Mouse (Mus musculus) neural tube, embryonic 13.5 days (tissue): Measurements from ENCODE around the gene Eno4. TPM values are rescaled to one million over a fixed set of nuclear protein-coding genes. Genes with fewer than 3 reads are reported as not detected.
"Not testable (repeated sequence)": the region's sequence is repeated elsewhere in the genome, so short reads cannot be mapped to it uniquely, and the experiment has no call there.

Experiments
- ATAC-seq: fragments of 200-750 bp; cut with Nextera tagmentation; 2 replicates; pipeline ENCODE4 v1.8.0; 2017; ENCODE audit warnings: low read depth, mild to moderate bottlenecking, moderate TSS enrichment, moderate library complexity
- H3K27ac ChIP-seq: fragments of 300-500 bp; sonication (generic); replicated peaks from 2 replicates; pipeline ENCODE4 v1.5.1; 2015; ENCODE audit warnings: moderate library complexity, mild to moderate bottlenecking, inconsistent platforms
- H3K27me3 ChIP-seq: fragments of 300-500 bp; sonication (generic); 2 replicates; pipeline ENCODE4 v1.6.1; 2015; ENCODE audit warnings: mild to moderate bottlenecking, inconsistent platforms
- H3K36me3 ChIP-seq: fragments of 300-500 bp; sonication (generic); 2 replicates; pipeline ENCODE4 v1.6.1; 2015; ENCODE audit warnings: mild to moderate bottlenecking, inconsistent platforms
- H3K4me1 ChIP-seq: fragments of 300-500 bp; sonication (generic); replicated peaks from 2 replicates; pipeline ENCODE4 v1.6.1; 2015; ENCODE audit warnings: inconsistent platforms
- H3K4me2 ChIP-seq: fragments of 300-500 bp; sonication (generic); 2 replicates; pipeline ENCODE4 v1.6.1; 2015; ENCODE audit warnings: inconsistent platforms, mild to moderate bottlenecking, moderate library complexity
- H3K4me3 ChIP-seq: fragments of 300-500 bp; sonication (generic); 2 replicates; pipeline ENCODE4 v1.5.1; 2015; ENCODE audit warnings: mild to moderate bottlenecking, inconsistent platforms
- H3K9ac ChIP-seq: fragments of 300-500 bp; sonication (generic); 2 replicates; pipeline ENCODE4 v1.6.1; 2015; ENCODE audit warnings: moderate library complexity, mild to moderate bottlenecking, inconsistent platforms
- H3K9me3 ChIP-seq: fragments of 300-500 bp; sonication (generic); 2 replicates; pipeline ENCODE4 v1.6.1; 2016; ENCODE audit warnings: inconsistent platforms
- WGBS: fragments of 180-500 bp; shearing (Covaris S2); methylation state at CpG from one replicate; pipeline ENCODE4 v1.1.7; 2015; 5-methylcytosine and 5-hydroxymethylcytosine counted together
- polyA plus RNA-seq: library from polyadenylated mRNA; unstranded; fragments of >200 nt; fragmentation: Nextera tagmentation; extraction: Ambion mirVana; gene quantifications from 2 replicates; pipeline ENCODE4 v1.2.1, GENCODE M21; 2015

Gene Eno4
- 0.65 and 0.82 TPM in 2 replicates for polyA plus RNA-seq

GRCm38 (mm10) chr19:58942841-58943828 is at the start of gene Eno4, which contains the start of gene Hspa12a:
Gene Eno4, plus strand, starts transcription at chr19:58943425.
Gene Hspa12a, minus strand, starts transcription at chr19:58943654.
- peak within 1 kb of the TSS; percentile 64 for H3K4me2 ChIP-seq
- peaks cover 12% of the 10 kb centered on the region for H3K4me1 ChIP-seq
- H3K36me3 ChIP-seq, result no peaks in the 10 kb centered on the region
- H3K27ac ChIP-seq, result peak within 1 kb of the TSS; percentile 73
- peak; percentile 97 for ATAC-seq
- peak within 1 kb of the TSS; percentile 67 for H3K4me3 ChIP-seq
- WGBS, result under 1% methylated on average over 65 of the region's 65 CpGs
- H3K27me3 ChIP-seq, result peaks cover 39% of the 10 kb centered on the region
- H3K9ac ChIP-seq, result peak within 1 kb of the TSS; percentile 77
- no peaks in the 10 kb centered on the region for H3K9me3 ChIP-seq

- no peak overlapping the region for H3K4me2 ChIP-seq
- no peaks in the 10 kb centered on the region for H3K27me3 ChIP-seq
- WGBS, result 76% methylated on average over 3 of the region's 3 CpGs
- no peak for ATAC-seq
- H3K9ac ChIP-seq, result no peak overlapping the region
- H3K36me3 ChIP-seq, result no peaks in the 10 kb centered on the region
- no peak overlapping the region for H3K4me3 ChIP-seq
- H3K4me1 ChIP-seq, result no peaks in the 10 kb centered on the region
- peaks cover 10% of the 10 kb centered on the region for H3K9me3 ChIP-seq
- H3K27ac ChIP-seq, result no peak overlapping the region
Observed at GRCm38 (mm10) chr19:58896216-58896615, 47.0 kb upstream of the Eno4 start.

- WGBS, result 92% methylated on average over 10 of the region's 10 CpGs
Observed at GRCm38 (mm10) chr19:58900471-58900870, 42.8 kb upstream of the Eno4 start.

GRCm38 (mm10) chr19:58903079-58903898 is 39.9 kb upstream of the Eno4 start:
- Histone ChIP-seq H3K4me2 (peak overlapping the region; percentile 55), H3K36me3 (no peaks in the 10 kb centered on the region), H3K4me1 (peaks cover 5% of the 10 kb centered on the region; the same call in 1 of the 2 replicates), H3K27ac (no peak overlapping the region), H3K9me3 (peaks cover 3% of the 10 kb centered on the region; the same call in 1 of the 2 replicates), H3K9ac (0 out of 2 replicates have a peak overlapping the region, but pooled peaks have one; percentile 49), H3K4me3 (peak overlapping the region; percentile 29; the same call in 1 of the 2 replicates), H3K27me3 (peaks cover 18% of the 10 kb centered on the region)
- WGBS, result 70% methylated on average over 7 of the region's 7 CpGs
- ATAC-seq, result peak; percentile 53

More at GRCm38 (mm10) chr19:58900471-58900870, 42.8 kb upstream of the Eno4 start:
- peaks cover 10% of the 10 kb centered on the region for H3K9me3 ChIP-seq
- H3K36me3 ChIP-seq, ATAC-seq, H3K4me1 ChIP-seq, H3K27ac ChIP-seq, H3K27me3 ChIP-seq, H3K4me3 ChIP-seq, H3K9ac ChIP-seq, H3K4me2 ChIP-seq: not testable (repeated sequence)

GRCm38 (mm10) chr19:58903899-58904327 is 39.3 kb upstream of the Eno4 start:
- H3K27ac ChIP-seq, result no peak overlapping the region
- H3K9me3 ChIP-seq, result no peaks in the 10 kb centered on the region
- H3K27me3 ChIP-seq, result peaks cover 18% of the 10 kb centered on the region
- H3K4me1 ChIP-seq, result peaks cover 5% of the 10 kb centered on the region; the same call in 1 of the 2 replicates
- no peaks in the 10 kb centered on the region for H3K36me3 ChIP-seq
- H3K4me3 ChIP-seq, result peak overlapping the region; percentile 29
- under 1% methylated on average over 11 of the region's 11 CpGs for WGBS
- 0 out of 2 replicates have a peak overlapping the region, but pooled peaks have one; percentile 49 for H3K9ac ChIP-seq
- peak overlapping the region; percentile 55 for H3K4me2 ChIP-seq
- peak; percentile 61 for ATAC-seq

GRCm38 (mm10) chr19:58906685-58907084 is 36.5 kb upstream of the Eno4 start:
- ATAC-seq, result no peak
- H3K4me2 ChIP-seq, result no peak overlapping the region
- no peaks in the 10 kb centered on the region for H3K9me3 ChIP-seq
- H3K4me3 ChIP-seq, result no peak overlapping the region
- no peak overlapping the region for H3K27ac ChIP-seq
- H3K27me3 ChIP-seq, result peaks cover 20% of the 10 kb centered on the region
- 46% methylated on average over 9 of the region's 9 CpGs for WGBS
- no peaks in the 10 kb centered on the region for H3K36me3 ChIP-seq
- H3K9ac ChIP-seq, result no peak overlapping the region
- peaks cover 12% of the 10 kb centered on the region; the same call in 1 of the 2 replicates for H3K4me1 ChIP-seq

- Histone ChIP-seq H3K4me3 (no peak overlapping the region), H3K9me3 (no peaks in the 10 kb centered on the region), H3K27ac (no peak overlapping the region), H3K9ac (no peak overlapping the region), H3K27me3 (peaks cover 33% of the 10 kb centered on the region), H3K4me2 (no peak overlapping the region), H3K36me3 (no peaks in the 10 kb centered on the region), H3K4me1 (peaks cover 12% of the 10 kb centered on the region; the same call in 1 of the 2 replicates)
- WGBS, result 90% methylated on average over 10 of the region's 10 CpGs
- ATAC-seq, result no peak
Observed at GRCm38 (mm10) chr19:58908018-58908417, 35.2 kb upstream of the Eno4 start.

- 3% methylated on average over 11 of the region's 11 CpGs for WGBS
- Histone ChIP-seq H3K4me1 (0 out of 2 replicates have a peak, but pooled peaks cover 7% of the 10 kb centered on the region), H3K9ac (peak overlapping the region; percentile 62), H3K9me3 (no peaks in the 10 kb centered on the region), H3K27ac (no peak overlapping the region), H3K4me3 (peak overlapping the region; percentile 37), H3K4me2 (peak overlapping the region; percentile 58), H3K27me3 (peaks cover 47% of the 10 kb centered on the region), H3K36me3 (no peaks in the 10 kb centered on the region)
- peak; percentile 76 for ATAC-seq
Observed at GRCm38 (mm10) chr19:58910941-58911368, 32.3 kb upstream of the Eno4 start.

GRCm38 (mm10) chr19:58911386-58911785 is 31.8 kb upstream of the Eno4 start:
- H3K27ac ChIP-seq, result no peak overlapping the region
- peaks cover 47% of the 10 kb centered on the region for H3K27me3 ChIP-seq
- peak; percentile 80 for ATAC-seq
- H3K9ac ChIP-seq, result peak overlapping the region; percentile 62
- peak overlapping the region; percentile 37 for H3K4me3 ChIP-seq
- H3K4me2 ChIP-seq, result peak overlapping the region; percentile 58
- WGBS, result 11% methylated on average over 9 of the region's 9 CpGs
- 0 out of 2 replicates have a peak, but pooled peaks cover 7% of the 10 kb centered on the region for H3K4me1 ChIP-seq
- H3K9me3 ChIP-seq, result no peaks in the 10 kb centered on the region
- H3K36me3 ChIP-seq, result no peaks in the 10 kb centered on the region

- WGBS, result 85% methylated on average over 6 of the region's 6 CpGs
- H3K27ac ChIP-seq, result no peak overlapping the region
- no peak overlapping the region for H3K4me2 ChIP-seq
- no peaks in the 10 kb centered on the region for H3K36me3 ChIP-seq
- 0 out of 2 replicates have a peak, but pooled peaks cover 7% of the 10 kb centered on the region for H3K4me1 ChIP-seq
- no peak overlapping the region for H3K9ac ChIP-seq
- H3K9me3 ChIP-seq, result no peaks in the 10 kb centered on the region
- peaks cover 58% of the 10 kb centered on the region for H3K27me3 ChIP-seq
- no peak for ATAC-seq
- no peak overlapping the region for H3K4me3 ChIP-seq
Observed at GRCm38 (mm10) chr19:58913301-58913700, 29.9 kb upstream of the Eno4 start.

- WGBS, result 26% methylated on average over 11 of the region's 11 CpGs
- Histone ChIP-seq H3K36me3 (no peaks in the 10 kb centered on the region), H3K4me3 (0 out of 2 replicates have a peak overlapping the region, but pooled peaks have one; percentile 5), H3K9me3 (no peaks in the 10 kb centered on the region), H3K27ac (no peak overlapping the region), H3K4me1 (peaks cover 8% of the 10 kb centered on the region), H3K4me2 (peak overlapping the region; percentile 33), H3K9ac (no peak overlapping the region), H3K27me3 (peaks cover 51% of the 10 kb centered on the region)
- ATAC-seq, result no peak
Observed at GRCm38 (mm10) chr19:58918597-58918996, 24.6 kb upstream of the Eno4 start.
